Mouse (Mus musculus) midbrain, embryonic 15.5 days (tissue): ENCODE results near the gene Nebl. TPM values are rescaled to one million over a fixed set of nuclear protein-coding genes. Genes with fewer than 3 reads are reported as not detected.

Experiments
- ATAC-seq: fragments of 200-750 bp; cut with Nextera tagmentation; replicated peaks from 2 replicates; pipeline ENCODE4 v1.8.0; 2017; ENCODE audit warnings: moderate TSS enrichment
- H3K27ac ChIP-seq: fragments of 300-500 bp; sonication (generic); 2 replicates; pipeline ENCODE4 v1.5.1; 2015; ENCODE audit warnings: mild to moderate bottlenecking, inconsistent platforms
- H3K27me3 ChIP-seq: fragments of 300-500 bp; sonication (generic); replicated peaks from 2 replicates; pipeline ENCODE4 v1.6.1; 2015; ENCODE audit warnings: inconsistent platforms
- H3K36me3 ChIP-seq: fragments of 300-500 bp; sonication (generic); replicated peaks from 2 replicates; pipeline ENCODE4 v1.6.1; 2015; ENCODE audit warnings: inconsistent platforms
- H3K4me1 ChIP-seq: fragments of 300-500 bp; sonication (generic); 2 replicates; pipeline ENCODE4 v1.6.1; 2015; ENCODE audit warnings: inconsistent platforms
- H3K4me2 ChIP-seq: fragments of 300-500 bp; sonication (generic); 2 replicates; pipeline ENCODE4 v1.6.1; 2015; ENCODE audit warnings: inconsistent platforms, mild to moderate bottlenecking, moderate library complexity
- H3K4me3 ChIP-seq: fragments of 300-500 bp; sonication (generic); 2 replicates; pipeline ENCODE4 v1.5.1; 2015; ENCODE audit warnings: mild to moderate bottlenecking, inconsistent platforms
- H3K9ac ChIP-seq: fragments of 300-500 bp; sonication (generic); 2 replicates; pipeline ENCODE4 v1.6.1; 2015; ENCODE audit warnings: mild to moderate bottlenecking, inconsistent platforms
- H3K9me3 ChIP-seq: fragments of 300-500 bp; sonication (generic); 2 replicates; pipeline ENCODE4 v1.6.1; 2016; ENCODE audit warnings: inconsistent platforms
- WGBS: fragments of 180-500 bp; shearing (Covaris S2); methylation state at CpG from one replicate; pipeline ENCODE4 v1.1.7; 2015; ENCODE audit warnings: mixed read lengths; 5-methylcytosine and 5-hydroxymethylcytosine counted together
- polyA plus RNA-seq: library from polyadenylated mRNA; unstranded; fragments of >200 nt; fragmentation: Nextera tagmentation; extraction: Ambion mirVana; gene quantifications from 2 replicates; pipeline ENCODE4 v1.2.1, GENCODE M21; 2015

Gene Nebl
- polyA plus RNA-seq, 1 experiment from 2014 or later = 11.7 TPM

DNA sequence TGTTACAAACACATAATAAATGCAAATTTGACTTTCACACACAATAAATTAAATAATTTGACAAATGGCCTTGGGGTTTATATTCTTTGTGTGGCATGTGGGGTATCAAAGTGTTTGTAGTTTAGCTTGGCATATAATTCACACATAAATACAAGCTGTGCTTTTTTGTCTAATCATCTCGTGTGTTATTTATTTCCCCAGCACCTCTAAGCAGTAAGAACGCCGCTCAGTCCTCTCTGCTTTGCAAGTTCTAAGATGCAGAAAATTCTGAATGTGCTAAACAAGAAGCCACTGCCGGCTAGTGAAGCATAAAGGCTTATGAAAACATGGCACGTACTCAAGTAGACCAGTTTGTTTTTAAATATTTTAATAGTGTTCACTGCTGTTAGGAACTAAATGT lies 6.9 kb downstream of the Nebl start:
- peaks cover 16% of the 10 kb centered on the region for H3K27me3 ChIP-seq
- no peak overlapping the region for H3K9ac ChIP-seq
- 47% methylated on average over 5 of the region's 5 CpGs for WGBS
- no peaks in the 10 kb centered on the region for H3K9me3 ChIP-seq
- no peak overlapping the region for H3K4me3 ChIP-seq
- no peak overlapping the region for H3K4me2 ChIP-seq
- ATAC-seq = no peak
- no peak overlapping the region for H3K27ac ChIP-seq
- no peaks in the 10 kb centered on the region for H3K36me3 ChIP-seq
- 0 out of 2 replicates have a peak, but pooled peaks cover 8% of the 10 kb centered on the region for H3K4me1 ChIP-seq

DNA sequence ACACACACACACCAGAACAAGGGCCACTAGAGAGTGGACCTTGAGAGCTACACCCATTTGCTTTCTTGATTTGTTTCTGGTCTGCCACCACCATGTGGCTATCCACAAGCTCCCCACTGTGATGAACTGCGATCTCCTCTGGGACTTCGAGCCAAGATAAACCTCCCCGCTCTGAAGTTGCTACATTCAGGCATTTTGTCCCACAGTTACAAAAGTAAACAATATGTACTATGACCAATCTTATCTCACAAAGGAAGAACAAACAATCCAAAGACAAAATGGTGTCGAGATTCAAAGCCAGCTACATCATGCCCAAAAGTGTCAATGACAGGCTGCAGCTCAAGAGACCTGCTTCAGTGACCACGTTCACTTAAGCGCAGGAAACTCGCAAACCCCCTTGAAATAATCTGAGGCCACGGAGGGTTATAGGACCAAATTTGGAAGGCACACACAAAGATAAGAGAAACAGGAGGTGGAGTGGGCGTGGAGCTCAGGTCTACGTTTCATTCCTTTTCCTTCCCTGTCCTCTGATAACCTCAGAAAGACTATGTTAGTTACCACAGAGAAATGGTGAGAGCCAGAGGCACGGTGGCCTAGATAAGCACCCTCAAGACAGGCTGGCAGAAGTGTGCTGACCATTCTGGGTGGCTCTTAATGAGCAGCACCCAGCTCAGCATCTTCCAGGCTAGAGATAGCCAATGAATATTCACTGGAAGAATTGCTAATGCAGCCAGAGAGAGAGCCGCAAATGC lies 7.8 kb downstream of the Nebl start:
- Histone ChIP-seq H3K36me3 (no peaks in the 10 kb centered on the region), H3K4me2 (no peak overlapping the region), H3K9ac (no peak overlapping the region), H3K9me3 (no peaks in the 10 kb centered on the region), H3K27ac (no peak overlapping the region), H3K27me3 (peaks cover 9% of the 10 kb centered on the region), H3K4me3 (no peak overlapping the region), H3K4me1 (0 out of 2 replicates have a peak, but pooled peaks cover 8% of the 10 kb centered on the region)
- ATAC-seq = no peak
- 79% methylated on average over 12 of the region's 12 CpGs for WGBS

DNA sequence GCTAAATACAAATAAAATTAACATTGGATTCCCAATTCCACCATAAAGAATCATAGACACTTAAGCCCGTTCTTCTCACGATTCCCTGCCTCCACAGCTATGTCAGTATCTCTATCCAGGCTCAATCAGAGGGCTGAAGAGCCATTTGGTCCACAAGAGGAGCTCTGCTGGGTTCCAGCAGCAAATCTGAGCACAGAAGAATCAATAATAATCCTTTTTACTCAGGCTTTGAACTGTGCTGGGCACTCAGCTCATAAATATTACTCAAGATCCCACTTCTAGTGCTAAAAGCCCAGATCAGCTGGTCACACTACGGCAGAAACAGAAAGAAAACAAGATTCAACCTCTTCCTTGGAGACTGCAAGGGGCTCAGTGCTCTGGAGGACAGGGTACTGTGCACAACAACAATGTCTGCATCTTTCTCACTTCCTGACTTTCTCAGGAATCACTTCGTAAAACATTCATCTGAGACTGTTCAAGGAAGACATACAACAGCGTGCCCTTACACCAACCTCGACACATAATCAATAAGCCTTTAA lies 10.0 kb downstream of the Nebl start:
- peak; percentile 32; the same call in 1 of the 2 replicates for ATAC-seq

DNA sequence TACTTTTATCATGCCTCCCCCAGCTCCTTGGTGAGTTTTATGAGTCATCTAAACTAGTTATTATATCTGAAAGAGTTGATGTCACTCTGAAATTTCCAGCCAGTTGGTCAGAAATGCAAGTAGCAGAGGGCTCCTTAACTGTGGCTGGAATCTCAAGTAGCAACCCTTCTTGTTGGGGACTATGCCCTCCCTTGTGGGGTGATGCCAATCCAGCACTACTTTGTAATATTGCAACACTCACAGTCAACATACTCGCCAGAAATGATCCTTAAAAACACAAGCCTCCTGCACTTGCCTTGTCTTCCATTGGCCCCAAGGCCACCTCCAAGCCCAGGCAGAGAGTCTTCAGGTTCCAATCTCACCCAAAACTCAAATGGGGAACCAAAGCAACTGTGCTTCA lies 13.0 kb downstream of the Nebl start:
- H3K4me3 ChIP-seq = no peak overlapping the region
- H3K4me2 ChIP-seq = no peak overlapping the region
- H3K9ac ChIP-seq = no peak overlapping the region
- 90% methylated on average over 1 of the region's 1 CpGs for WGBS
- H3K27me3 ChIP-seq = no peaks in the 10 kb centered on the region
- 0 out of 2 replicates have a peak, but pooled peaks cover 10% of the 10 kb centered on the region for H3K4me1 ChIP-seq
- no peak for ATAC-seq
- no peaks in the 10 kb centered on the region for H3K9me3 ChIP-seq
- H3K27ac ChIP-seq = no peak overlapping the region
- H3K36me3 ChIP-seq = no peaks in the 10 kb centered on the region

More for the DNA sequence above, 10.0 kb downstream of the Nebl start:
- Histone ChIP-seq H3K4me2 (no peak overlapping the region), H3K9ac (no peak overlapping the region), H3K4me3 (no peak overlapping the region), H3K4me1 (0 out of 2 replicates have a peak, but pooled peaks cover 8% of the 10 kb centered on the region), H3K9me3 (no peaks in the 10 kb centered on the region), H3K27me3 (no peaks in the 10 kb centered on the region), H3K27ac (no peak overlapping the region), H3K36me3 (no peaks in the 10 kb centered on the region)
- 41% methylated on average over 6 of the region's 6 CpGs for WGBS

DNA sequence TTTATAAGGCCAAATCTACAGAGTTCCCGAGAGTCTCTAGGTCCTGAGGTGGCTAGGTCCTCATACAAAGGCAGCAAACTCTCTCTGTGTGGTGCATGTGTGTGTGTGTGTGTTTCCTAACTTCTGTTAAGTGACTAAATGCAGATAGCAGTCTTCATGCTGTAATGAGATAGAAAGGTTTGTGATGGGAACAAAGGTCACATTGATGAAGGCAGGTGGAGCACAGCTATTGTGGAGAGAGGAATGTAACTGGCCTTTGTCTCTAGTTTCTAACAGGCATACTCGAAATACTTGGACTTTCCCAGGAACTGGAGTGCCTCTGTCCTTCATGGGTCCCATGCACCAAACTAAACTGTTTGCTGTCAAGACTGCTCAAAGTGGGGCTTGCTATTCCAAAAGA lies 14.1 kb downstream of the Nebl start:
- Histone ChIP-seq H3K4me1 (0 out of 2 replicates have a peak, but pooled peaks cover 10% of the 10 kb centered on the region), H3K9me3 (no peaks in the 10 kb centered on the region), H3K36me3 (no peaks in the 10 kb centered on the region), H3K4me3 (no peak overlapping the region), H3K27ac (no peak overlapping the region), H3K9ac (no peak overlapping the region), H3K4me2 (no peak overlapping the region), H3K27me3 (no peaks in the 10 kb centered on the region)
- ATAC-seq = no peak
- WGBS = 64% methylated on average over 2 of the region's 2 CpGs

DNA sequence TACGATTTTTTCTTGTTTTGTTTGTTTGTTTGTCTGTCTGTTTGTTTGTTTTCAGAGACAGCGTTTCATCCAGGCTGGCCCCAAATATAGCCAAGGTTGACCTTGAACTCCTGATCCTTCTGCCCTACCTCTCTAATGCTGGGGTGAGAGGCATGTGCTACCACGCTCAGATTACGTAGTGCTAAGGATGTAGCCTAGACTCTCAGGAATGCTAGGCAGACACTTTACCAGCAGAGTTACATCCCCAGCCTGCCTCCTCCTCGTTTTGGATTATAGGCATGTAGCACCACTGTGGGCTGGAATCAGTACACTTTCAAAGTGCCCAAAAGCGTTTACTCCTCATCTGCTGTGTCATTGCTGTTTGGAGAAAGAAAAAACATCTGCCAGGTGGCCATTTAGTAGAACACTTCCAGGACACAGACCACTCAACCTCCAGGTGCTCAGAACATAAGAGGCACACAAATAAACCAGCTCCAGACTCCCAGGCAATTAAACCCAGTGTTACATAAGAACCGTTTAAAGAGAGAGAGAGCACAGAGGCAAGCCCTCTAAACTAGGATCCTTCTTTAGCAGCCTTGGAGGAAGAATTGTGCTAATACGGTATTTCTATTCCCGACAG lies 16.0 kb downstream of the Nebl start:
- no peak overlapping the region for H3K27ac ChIP-seq
- WGBS = 78% methylated on average over 9 of the region's 9 CpGs
- H3K36me3 ChIP-seq = no peaks in the 10 kb centered on the region
- H3K4me1 ChIP-seq = 0 out of 2 replicates have a peak, but pooled peaks cover 3% of the 10 kb centered on the region
- no peak overlapping the region for H3K4me3 ChIP-seq
- no peaks in the 10 kb centered on the region for H3K9me3 ChIP-seq
- no peaks in the 10 kb centered on the region for H3K27me3 ChIP-seq
- H3K9ac ChIP-seq = no peak overlapping the region
- no peak overlapping the region for H3K4me2 ChIP-seq
- ATAC-seq = peak; percentile 58; the same call in 1 of the 2 replicates

DNA sequence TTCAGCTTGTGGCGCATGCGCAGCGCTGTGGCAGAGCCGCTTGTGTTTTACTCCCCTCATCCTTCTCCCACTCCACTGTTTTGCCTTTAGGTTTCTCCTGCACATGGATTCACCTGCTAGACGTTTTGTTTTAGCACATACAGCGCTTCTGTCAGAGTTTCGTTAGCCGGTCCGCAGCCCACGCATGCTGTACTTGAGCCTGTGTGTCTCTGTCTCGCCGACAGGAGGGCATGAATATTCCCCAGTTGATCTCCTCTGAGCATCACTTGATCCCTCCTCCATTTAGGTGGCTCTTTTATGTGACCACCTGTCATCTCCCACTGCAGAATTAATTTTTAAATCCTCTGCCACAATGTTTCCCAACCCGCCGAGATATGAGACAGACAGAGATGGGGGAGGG lies 16.6 kb downstream of the Nebl start:
- 54% methylated on average over 14 of the region's 14 CpGs for WGBS
- Histone ChIP-seq H3K4me3 (no peak overlapping the region), H3K4me1 (0 out of 2 replicates have a peak, but pooled peaks cover 3% of the 10 kb centered on the region), H3K36me3 (no peaks in the 10 kb centered on the region), H3K4me2 (no peak overlapping the region), H3K27me3 (no peaks in the 10 kb centered on the region), H3K9me3 (no peaks in the 10 kb centered on the region), H3K9ac (no peak overlapping the region), H3K27ac (no peak overlapping the region)
- peak; percentile 61 for ATAC-seq

DNA sequence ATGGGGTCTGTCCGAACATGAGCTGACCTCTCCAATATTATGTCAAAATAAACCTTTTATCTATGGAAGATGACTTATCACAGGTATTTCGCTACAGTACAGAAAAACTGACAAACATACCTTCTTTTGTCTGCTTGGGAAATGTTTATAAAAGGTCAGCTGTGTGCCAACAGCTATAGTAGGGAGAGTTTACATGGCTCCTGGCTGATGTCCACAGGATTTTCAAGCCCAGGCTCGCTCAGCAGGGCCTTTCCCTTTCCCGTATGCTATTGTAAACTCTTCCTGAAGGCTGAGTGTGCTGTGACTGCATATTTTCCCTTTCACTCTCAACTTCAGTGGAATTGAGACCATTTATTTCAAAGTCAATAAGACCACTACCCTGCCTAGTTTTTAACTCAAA lies 17.1 kb downstream of the Nebl start:
- no peak for ATAC-seq
- Histone ChIP-seq H3K9ac (no peak overlapping the region), H3K4me3 (no peak overlapping the region), H3K27ac (no peak overlapping the region), H3K4me1 (0 out of 2 replicates have a peak, but pooled peaks cover 3% of the 10 kb centered on the region), H3K4me2 (no peak overlapping the region), H3K27me3 (no peaks in the 10 kb centered on the region), H3K9me3 (no peaks in the 10 kb centered on the region), H3K36me3 (no peaks in the 10 kb centered on the region)
- 61% methylated on average over 4 of the region's 4 CpGs for WGBS

DNA sequence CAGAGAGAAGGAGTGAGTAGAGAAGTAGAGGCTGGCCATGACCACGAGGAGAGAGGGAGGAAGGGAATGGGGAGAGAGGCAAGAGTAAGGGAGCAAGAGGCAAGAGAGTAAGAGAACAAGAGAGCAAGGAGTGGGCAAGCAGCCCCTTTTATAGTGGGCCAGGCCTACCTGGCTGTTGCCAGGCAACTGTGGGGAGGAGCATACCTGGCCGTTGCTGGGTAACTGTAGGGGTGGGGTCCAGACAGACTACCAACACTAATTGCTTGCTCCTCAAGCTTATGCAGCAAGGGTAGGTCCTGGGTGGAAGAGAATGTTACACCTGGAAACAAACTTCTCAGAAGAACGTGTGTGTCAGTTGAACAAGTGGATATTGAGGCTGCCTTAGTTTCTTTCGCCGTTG lies 20.0 kb downstream of the Nebl start:
- H3K36me3 ChIP-seq = no peaks in the 10 kb centered on the region
- WGBS = 81% methylated on average over 5 of the region's 5 CpGs
- no peaks in the 10 kb centered on the region for H3K27me3 ChIP-seq
- no peak overlapping the region for H3K27ac ChIP-seq
- no peak overlapping the region for H3K4me3 ChIP-seq
- H3K4me1 ChIP-seq = 0 out of 2 replicates have a peak, but pooled peaks cover 3% of the 10 kb centered on the region
- no peak for ATAC-seq
- no peak overlapping the region for H3K4me2 ChIP-seq
- H3K9ac ChIP-seq = no peak overlapping the region
- H3K9me3 ChIP-seq = no peaks in the 10 kb centered on the region

DNA sequence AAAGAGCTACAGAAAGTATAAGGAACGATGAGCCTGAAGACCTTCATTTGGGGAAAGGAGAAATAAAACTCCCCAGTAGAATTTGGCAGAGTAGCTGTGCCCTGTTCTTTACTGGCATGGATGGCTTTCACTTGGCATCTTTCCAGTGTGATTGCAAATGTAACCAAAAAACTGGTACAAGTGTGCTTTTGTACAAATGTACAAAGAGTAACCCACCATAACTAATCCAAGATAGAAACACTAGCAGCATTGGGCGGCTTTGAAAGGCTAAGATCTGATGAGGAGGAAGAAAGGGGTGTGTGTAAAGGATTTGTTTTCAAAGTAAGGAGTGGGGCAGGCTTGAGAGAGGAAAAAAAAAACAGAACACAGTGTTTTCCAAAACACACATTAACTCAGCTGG lies 21.2 kb downstream of the Nebl start:
- H3K9me3 ChIP-seq = no peaks in the 10 kb centered on the region
- no peak overlapping the region for H3K4me3 ChIP-seq
- no peak overlapping the region for H3K27ac ChIP-seq
- no peaks in the 10 kb centered on the region for H3K36me3 ChIP-seq
- H3K4me1 ChIP-seq = 0 out of 2 replicates have a peak, but pooled peaks cover 3% of the 10 kb centered on the region
- H3K4me2 ChIP-seq = no peak overlapping the region
- H3K9ac ChIP-seq = no peak overlapping the region
- no peaks in the 10 kb centered on the region for H3K27me3 ChIP-seq
- 56% methylated on average over 2 of the region's 2 CpGs for WGBS
- no peak for ATAC-seq

DNA sequence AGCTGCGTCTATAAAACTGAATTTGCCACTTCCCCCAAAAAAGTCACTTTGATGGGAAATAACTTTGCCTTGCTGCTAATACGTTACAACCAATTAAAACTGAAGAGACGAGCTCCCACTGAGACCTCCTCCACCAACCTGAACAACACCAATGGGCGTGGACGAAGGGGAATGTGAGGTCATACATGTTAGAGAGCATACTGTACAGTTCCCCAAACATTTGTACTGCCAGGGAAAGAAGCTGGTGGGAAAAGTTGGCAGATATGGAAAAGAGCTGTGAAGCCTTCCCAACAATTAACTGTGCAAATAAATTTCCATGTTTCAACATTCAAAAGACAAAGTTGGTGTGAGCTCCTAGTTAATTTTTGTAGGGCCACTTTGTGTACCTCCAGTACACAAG lies 25.3 kb downstream of the Nebl start:
- Histone ChIP-seq H3K9me3 (no peaks in the 10 kb centered on the region), H3K27ac (no peak overlapping the region), H3K4me3 (no peak overlapping the region), H3K27me3 (no peaks in the 10 kb centered on the region), H3K4me2 (no peak overlapping the region), H3K4me1 (peaks cover 2% of the 10 kb centered on the region; the same call in 1 of the 2 replicates), H3K9ac (no peak overlapping the region), H3K36me3 (no peaks in the 10 kb centered on the region)
- WGBS = 86% methylated on average over 5 of the region's 5 CpGs
- no peak for ATAC-seq

DNA sequence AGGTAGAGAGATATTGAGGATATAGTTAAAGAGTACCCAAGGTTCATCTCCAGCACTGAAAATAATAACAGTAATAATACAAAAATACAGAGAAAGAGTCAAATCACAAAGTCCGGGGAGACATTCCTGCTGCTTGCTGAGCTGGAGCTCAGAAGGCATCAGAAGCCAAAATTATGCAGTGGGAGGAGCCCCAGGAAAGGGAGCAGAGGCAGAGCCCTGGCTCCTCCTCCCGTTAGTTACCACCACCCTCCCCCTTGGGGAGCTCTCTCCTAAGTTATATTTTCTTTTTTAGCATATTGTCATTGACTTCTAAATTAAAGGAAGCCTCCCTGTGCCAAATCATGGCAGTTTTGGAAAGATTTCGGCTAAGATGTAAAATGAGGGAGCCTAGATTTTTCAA lies 25.8 kb downstream of the Nebl start:
- Histone ChIP-seq H3K9ac (no peak overlapping the region), H3K27ac (no peak overlapping the region), H3K4me3 (no peak overlapping the region), H3K9me3 (no peaks in the 10 kb centered on the region), H3K4me1 (peaks cover 2% of the 10 kb centered on the region; the same call in 1 of the 2 replicates), H3K4me2 (no peak overlapping the region), H3K27me3 (no peaks in the 10 kb centered on the region), H3K36me3 (no peaks in the 10 kb centered on the region)
- WGBS = 71% methylated on average over 3 of the region's 3 CpGs
- no peak for ATAC-seq
